16 mouse cellular contexts compared by ENCODE assay signal in the genomic region with DNA sequence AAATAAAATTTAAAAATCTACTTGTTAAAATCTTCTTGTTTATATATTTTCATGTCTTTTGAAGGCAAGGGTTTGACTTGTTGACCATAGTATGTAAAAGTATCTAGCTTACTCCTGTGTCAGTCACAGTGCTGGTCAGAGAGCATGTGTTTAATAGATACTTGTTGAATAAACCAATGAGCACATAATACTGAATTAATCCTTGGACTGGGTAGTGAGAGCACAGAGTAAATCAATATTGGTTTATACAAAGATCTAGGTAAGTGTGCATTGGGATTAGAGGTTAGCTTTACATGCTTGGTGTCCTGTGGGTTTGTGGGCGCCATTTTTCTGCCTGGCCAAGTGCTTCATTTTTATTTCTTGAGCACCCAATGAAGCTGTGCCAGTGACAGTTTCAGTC.
"Had no signal": no experiment of that assay in that cellular context is flagged by ENCODE, and none has a peak within 500 bp of the region (broad histone marks: within the 10 kb centered on the region; RNA-seq: fewer than 3 reads in every experiment).

No protein-coding gene starts in this region.

- DNase-seq: retina, postnatal 1 day; right cerebral cortex, adult 18-20 months; right cerebral cortex, postnatal 14 days; right cerebral cortex, postnatal 25 days; right cerebral cortex, postnatal 4 days; spleen, adult 18-20 months; thymus, adult 18-20 months; thymus, adult 2 months; thymus, postnatal 14 days; thymus, postnatal 25 days; thymus, postnatal 36 days; thymus, postnatal 4 days had no signal

- H3K27ac ChIP-seq: neural tube, embryonic 12.5 days; neural tube, embryonic 13.5 days; neural tube, embryonic 15.5 days; stomach, embryonic 15.5 days had no signal

- H3K4me3 ChIP-seq: neural tube, embryonic 12.5 days; neural tube, embryonic 13.5 days; neural tube, embryonic 15.5 days; stomach, embryonic 15.5 days had no signal

- H3K27me3 ChIP-seq: neural tube, embryonic 12.5 days; neural tube, embryonic 13.5 days; neural tube, embryonic 15.5 days; stomach, embryonic 15.5 days had no signal

- H3K9me3 ChIP-seq: neural tube, embryonic 12.5 days; neural tube, embryonic 13.5 days; neural tube, embryonic 15.5 days; stomach, embryonic 15.5 days had no signal

- H3K36me3 ChIP-seq: neural tube, embryonic 12.5 days; neural tube, embryonic 13.5 days; neural tube, embryonic 15.5 days; stomach, embryonic 15.5 days had no signal

- H3K9ac ChIP-seq: neural tube, embryonic 12.5 days; neural tube, embryonic 13.5 days; neural tube, embryonic 15.5 days; stomach, embryonic 15.5 days had no signal

- H3K4me1 ChIP-seq: neural tube, embryonic 12.5 days; neural tube, embryonic 13.5 days; neural tube, embryonic 15.5 days had no signal

- H3K4me2 ChIP-seq: neural tube, embryonic 12.5 days; neural tube, embryonic 13.5 days; neural tube, embryonic 15.5 days; stomach, embryonic 15.5 days had no signal
